Mouse (Mus musculus) myocyte (in vitro differentiated cells): ENCODE data around the gene Ubtd1. TPM values are rescaled to one million over a fixed set of nuclear protein-coding genes. Genes with fewer than 3 reads are reported as not detected.

Experiments
- H3K27me3 ChIP-seq: one replicate; pipeline ENCODE4 v1.6.1; 2011; ENCODE audit not compliant: control insufficient read depth, insufficient read depth, insufficient read length
- H3K36me3 ChIP-seq: one replicate; pipeline ENCODE4 v1.6.1; 2011; ENCODE audit not compliant: control insufficient read depth, insufficient read depth
- H3K4me2 ChIP-seq: one replicate; pipeline ENCODE4 v1.6.1; 2011; ENCODE audit warnings: low read depth, control low read depth
- H3K4me3 ChIP-seq: one replicate; pipeline ENCODE4 v1.5.1; 2011; ENCODE audit warnings: mild to moderate bottlenecking, control low read depth, moderate library complexity
- H3K79me2 ChIP-seq: one replicate; pipeline ENCODE4 v1.6.1; 2011; ENCODE audit not compliant: control insufficient read depth, insufficient read depth
- H3ac ChIP-seq: one replicate; pipeline ENCODE4 v1.6.1; 2011; ENCODE audit not compliant: control insufficient read depth, insufficient read length
- CEBPB ChIP-seq: IDR thresholded peaks from 2 replicates; pipeline ENCODE4 v1.6.1; 2011; ENCODE audit warnings: mild to moderate bottlenecking, moderate library complexity; ENCODE audit not compliant: poor library complexity, insufficient read depth, severe bottlenecking
- E2F4 ChIP-seq: IDR thresholded peaks from one replicate; pipeline ENCODE4 v1.6.1; 2011; ENCODE audit warnings: mild to moderate bottlenecking, control low read depth, moderate library complexity; ENCODE audit not compliant: insufficient read depth
- MAX ChIP-seq: IDR thresholded peaks from one replicate; pipeline ENCODE4 v1.6.1; 2011; ENCODE audit warnings: low read depth, mild to moderate bottlenecking, control low read depth
- MYOD1 ChIP-seq, 3 experiments: IDR thresholded peaks; one replicate each; pipeline ENCODE4 v1.6.1; 2011; ENCODE audit warnings: control low read depth in 2 of 3, low read depth in 2 of 3, mild to moderate bottlenecking in 2 of 3, moderate library complexity in 1 of 3; ENCODE audit not compliant: insufficient read length in 2 of 3, control insufficient read depth in 1 of 3
- MYOG ChIP-seq, 3 experiments: IDR thresholded peaks; one replicate each; pipeline ENCODE4 v1.6.1; 2011; ENCODE audit warnings: control low read depth in 2 of 3, low read depth in 2 of 3, mild to moderate bottlenecking in 2 of 3; ENCODE audit not compliant: insufficient read length in 2 of 3, control insufficient read depth in 1 of 3, insufficient read depth in 1 of 3
- POLR2A ChIP-seq: IDR thresholded peaks from one replicate; pipeline ENCODE4 v1.6.1; 2011; ENCODE audit warnings: low read depth, mild to moderate bottlenecking, control low read depth, moderate library complexity; ENCODE audit not compliant: insufficient read length
- POLR2AphosphoS2 ChIP-seq: IDR thresholded peaks from one replicate; pipeline ENCODE4 v1.6.1; 2011; ENCODE audit warnings: low read depth, control low read depth; ENCODE audit not compliant: insufficient read length
- REST ChIP-seq: IDR thresholded peaks from one replicate; pipeline ENCODE4 v1.6.1; 2011; ENCODE audit warnings: mild to moderate bottlenecking, control low read depth, moderate library complexity; ENCODE audit not compliant: insufficient read depth, insufficient read length
- SRF ChIP-seq: IDR thresholded peaks from one replicate; pipeline ENCODE4 v1.6.1; 2011; ENCODE audit warnings: low read depth; ENCODE audit not compliant: control insufficient read depth, insufficient read length
- TCF12 ChIP-seq: IDR thresholded peaks from one replicate; pipeline ENCODE4 v1.6.1; 2011; ENCODE audit warnings: mild to moderate bottlenecking, control low read depth; ENCODE audit not compliant: poor library complexity, insufficient read depth, severe bottlenecking
- TCF3 ChIP-seq: IDR thresholded peaks from one replicate; pipeline ENCODE4 v1.6.1; 2011; ENCODE audit warnings: low read depth, control low read depth; ENCODE audit not compliant: insufficient read length
- USF1 ChIP-seq: IDR thresholded peaks from one replicate; pipeline ENCODE4 v1.6.1; 2011; ENCODE audit warnings: low read depth, mild to moderate bottlenecking, control low read depth, moderate library complexity
- polyA plus RNA-seq: library from polyadenylated mRNA; unstranded; fragments of >200 nt; fragmentation: generic; extraction: Trizol; gene quantifications from one replicate; pipeline ENCODE4 v1.2.1, GENCODE M21; 2012; ENCODE audit warnings: missing spikeins

Ubtd1 gene
- polyA plus RNA-seq, 1 experiment: 141 TPM

DNA sequence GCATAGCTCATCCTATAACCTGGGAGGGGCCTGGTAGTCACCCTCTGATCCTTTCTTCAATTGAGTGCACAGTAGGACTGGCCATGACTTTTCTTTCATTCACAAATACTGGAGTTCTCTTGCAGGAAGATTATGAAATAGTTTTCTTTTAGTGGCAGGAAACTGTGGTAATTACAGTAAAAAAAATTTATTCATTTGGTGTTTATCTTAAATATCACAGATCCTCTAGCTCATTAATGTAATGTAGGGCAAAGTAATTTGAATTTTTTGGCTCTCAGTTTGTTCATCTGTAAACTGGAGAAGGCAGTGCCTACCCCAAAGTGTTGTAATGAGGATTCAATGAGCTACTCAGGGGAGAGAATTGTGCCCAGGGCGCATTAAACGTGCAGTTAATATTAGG is 11.4 kb downstream of the Ubtd1 start:
- peaks cover 7% of the 10 kb centered on the region for H3K36me3 ChIP-seq
- no peaks in the 10 kb centered on the region for H3K27me3 ChIP-seq
- TF ChIP-seq TCF3: no peak
- H3ac ChIP-seq: no peak overlapping the region
- H3K4me3 ChIP-seq: no peak overlapping the region
- H3K79me2 ChIP-seq: peaks cover 91% of the 10 kb centered on the region
- H3K4me2 ChIP-seq: peak overlapping the region; percentile 71

GRCm38 (mm10) chr19:41993484-41993883 is 11.9 kb downstream of the Ubtd1 start:
- TF ChIP-seq E2F4 (no peak), MAX (no peak), TCF12 (no peak), USF1 (no peak), CEBPB (0 out of 2 replicates have a peak, but pooled peaks have one; percentile 21), SRF (no peak), POLR2A (no peak), REST (no peak), TCF3 (no peak), MYOG (IDR thresholded peaks at IDR 0.05; ENCODE audit: control insufficient read depth in 1 of 3, insufficient read depth in 1 of 3, insufficient read length in 2 of 3, low read depth in 2 of 3) (peak in 1 of 3 experiments; percentile 9), POLR2AphosphoS2 (no peak), MYOD1 (IDR thresholded peaks at IDR 0.05; ENCODE audit: control insufficient read depth in 1 of 3, insufficient read length in 2 of 3, low read depth in 2 of 3) (peak; percentile 46 to 89 (median 67))
- Histone ChIP-seq H3K27me3 (no peaks in the 10 kb centered on the region), H3K4me3 (no peak overlapping the region), H3ac (no peak overlapping the region), H3K36me3 (peaks cover 3% of the 10 kb centered on the region), H3K79me2 (peaks cover 89% of the 10 kb centered on the region), H3K4me2 (peak overlapping the region; percentile 71)

DNA sequence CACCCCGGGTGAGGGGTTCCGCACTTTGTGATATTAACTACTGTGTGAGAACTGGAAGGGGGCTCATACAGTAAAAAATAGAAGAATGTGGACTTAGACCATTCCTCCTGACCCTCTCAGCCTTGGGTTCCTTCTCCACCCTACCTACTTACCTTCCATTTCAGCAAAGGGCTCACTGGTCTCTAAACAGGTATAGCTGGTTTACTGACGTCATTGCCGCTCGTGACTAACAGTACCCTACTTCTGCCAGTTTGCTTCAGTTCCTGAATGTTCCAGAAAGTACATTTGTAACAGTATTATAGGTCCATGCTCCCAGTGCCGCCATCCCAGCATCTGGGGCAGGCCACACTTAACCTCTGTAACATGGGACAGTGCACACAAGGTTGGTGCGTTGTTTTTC is 12.5 kb downstream of the Ubtd1 start:
- H3K4me3 ChIP-seq: no peak overlapping the region
- TF ChIP-seq TCF12 (no peak), MYOD1 (IDR thresholded peaks at IDR 0.05; ENCODE audit: control insufficient read depth in 1 of 3, insufficient read length in 2 of 3, low read depth in 2 of 3) (no peak), POLR2AphosphoS2 (no peak), MAX (no peak), POLR2A (no peak), E2F4 (no peak), TCF3 (no peak), MYOG (IDR thresholded peaks at IDR 0.05; ENCODE audit: control insufficient read depth in 1 of 3, insufficient read depth in 1 of 3, insufficient read length in 2 of 3, low read depth in 2 of 3) (no peak), SRF (no peak), USF1 (no peak), CEBPB (no peak), REST (no peak)
- H3K36me3 ChIP-seq: peaks cover 3% of the 10 kb centered on the region
- no peaks in the 10 kb centered on the region for H3K27me3 ChIP-seq
- H3ac ChIP-seq: no peak overlapping the region
- peak overlapping the region; percentile 71 for H3K4me2 ChIP-seq
- peaks cover 84% of the 10 kb centered on the region for H3K79me2 ChIP-seq

- peaks cover 79% of the 10 kb centered on the region for H3K79me2 ChIP-seq
- TF ChIP-seq TCF12: no peak
- TF ChIP-seq E2F4: no peak
- no peak for TF ChIP-seq POLR2A
- TF ChIP-seq SRF: no peak
- no peak for TF ChIP-seq CEBPB
- no peak for TF ChIP-seq POLR2AphosphoS2
- TF ChIP-seq REST: no peak
- no peak for TF ChIP-seq MAX
- TF ChIP-seq MYOG (IDR thresholded peaks at IDR 0.05; ENCODE audit: control insufficient read depth in 1 of 3, insufficient read depth in 1 of 3, insufficient read length in 2 of 3, low read depth in 2 of 3): no peak
- TF ChIP-seq USF1: no peak
- no peak for TF ChIP-seq MYOD1 (IDR thresholded peaks at IDR 0.05; ENCODE audit: control insufficient read depth in 1 of 3, insufficient read length in 2 of 3, low read depth in 2 of 3)
- TF ChIP-seq TCF3: no peak
- peak overlapping the region; percentile 14 for H3K4me2 ChIP-seq
- H3K36me3 ChIP-seq: peaks cover 3% of the 10 kb centered on the region
- H3K4me3 ChIP-seq: no peak overlapping the region
- H3ac ChIP-seq: no peak overlapping the region
- H3K27me3 ChIP-seq: no peaks in the 10 kb centered on the region
These were observed 13.9 kb downstream of the Ubtd1 start for GRCm38 (mm10) chr19:41995483-41995882.

- Histone ChIP-seq H3K4me2 (no peak overlapping the region), H3K36me3 (peaks cover 3% of the 10 kb centered on the region), H3K79me2 (peaks cover 76% of the 10 kb centered on the region), H3K27me3 (no peaks in the 10 kb centered on the region), H3ac (no peak overlapping the region), H3K4me3 (no peak overlapping the region)
- TF ChIP-seq MAX (no peak), MYOD1 (IDR thresholded peaks at IDR 0.05; ENCODE audit: control insufficient read depth in 1 of 3, insufficient read length in 2 of 3, low read depth in 2 of 3) (no peak), TCF12 (no peak), REST (no peak), USF1 (no peak), POLR2A (no peak), POLR2AphosphoS2 (no peak), TCF3 (no peak), SRF (no peak), E2F4 (no peak), MYOG (IDR thresholded peaks at IDR 0.05; ENCODE audit: control insufficient read depth in 1 of 3, insufficient read depth in 1 of 3, insufficient read length in 2 of 3, low read depth in 2 of 3) (no peak), CEBPB (no peak)
These were observed 15.5 kb downstream of the Ubtd1 start for GRCm38 (mm10) chr19:41997090-41997489.
